Mouse (Mus musculus): Measurements from ENCODE around the gene Mns1. TPM values are rescaled to one million over a fixed set of nuclear protein-coding genes. Genes with fewer than 3 reads are reported as not detected.

The Mns1 gene
- total RNA-seq, 2 experiments from 2014 or later: 1.3 to 3.0 TPM

GRCm38 (mm10) chr9:72468616-72469015 lies 30.8 kb downstream of the Mns1 start:
- DNase-seq (ENCODE audit: low spot score in 2 of 2): no peak

- DNase-seq (ENCODE audit: low spot score in 2 of 2): no peak
These were observed 32.0 kb downstream of the Mns1 start for GRCm38 (mm10) chr9:72469851-72470250.

GRCm38 (mm10) chr9:72475511-72475910 lies 37.7 kb downstream of the Mns1 start:
- peak; percentile 60 to 79 for DNase-seq (ENCODE audit: low spot score in 2 of 2)

GRCm38 (mm10) chr9:72477306-72477705 lies 39.5 kb downstream of the Mns1 start:
- DNase-seq (ENCODE audit: low spot score in 2 of 2): no peak

- no peak for DNase-seq (ENCODE audit: low spot score in 2 of 2)
These were observed 41.5 kb downstream of the Mns1 start for GRCm38 (mm10) chr9:72479276-72479675.

- no peak for DNase-seq (ENCODE audit: low spot score in 2 of 2)
These were observed 50.7 kb downstream of the Mns1 start for GRCm38 (mm10) chr9:72488523-72488922.

GRCm38 (mm10) chr9:72489131-72489530 lies 51.3 kb downstream of the Mns1 start:
- DNase-seq (ENCODE audit: low spot score in 2 of 2): no peak

GRCm38 (mm10) chr9:72491559-72492193 lies 53.9 kb downstream of the Mns1 start:
- peak; percentile 79 to 85 for DNase-seq (ENCODE audit: low spot score in 2 of 2)

GRCm38 (mm10) chr9:72492194-72492565 lies 54.4 kb downstream of the Mns1 start, which contains the start of gene Tex9:
Gene Tex9 (minus strand): TSS chr9:72492212.
- DNase-seq (ENCODE audit: low spot score in 2 of 2): no peak

GRCm38 (mm10) chr9:72493465-72493864 lies 55.7 kb downstream of the Mns1 start:
- DNase-seq (ENCODE audit: low spot score in 2 of 2): no peak

- no peak for DNase-seq (ENCODE audit: low spot score in 2 of 2)
These were observed 56.3 kb downstream of the Mns1 start for GRCm38 (mm10) chr9:72493984-72494685.

GRCm38 (mm10) chr9:72496691-72497090 lies 58.9 kb downstream of the Mns1 start:
- DNase-seq (ENCODE audit: low spot score in 2 of 2): no peak

- no peak for DNase-seq (ENCODE audit: low spot score in 2 of 2)
These were observed 59.4 kb downstream of the Mns1 start for GRCm38 (mm10) chr9:72497171-72497570.

Small RNA genes within 50 kb of the gene (microRNA-seq; reads per million reads assigned to microRNA genes)
- 0 reads per million in 2 experiments for gene Gm28010

Other genes with a start within 250 kb of the Mns1 start
- gene Zfp280d, start 163.2 kb upstream of the Mns1 start, total RNA-seq (2021): 10 to 100 TPM; 48.7 to 55.8 TPM
- gene Tex9, start 54.2 kb downstream of the Mns1 start, total RNA-seq (2021): 10 to 100 TPM in 1 of 2 experiments, 1 to 10 TPM in 1; 9.1 to 10.8 TPM
- gene Rfx7, start 94.2 kb downstream of the Mns1 start, total RNA-seq (2021): 10 to 100 TPM; 25.3 to 26.1 TPM
- gene Nedd4, start 224.3 kb downstream of the Mns1 start, total RNA-seq (2021): 100 to 1,000 TPM; 288 to 318 TPM